Mouse (Mus musculus): ENCODE results near the gene Ntng1. TPM values are rescaled to one million over a fixed set of nuclear protein-coding genes. Genes with fewer than 3 reads are reported as not detected.
"Not testable (repeated sequence)": the region's sequence is repeated elsewhere in the genome, so short reads cannot be mapped to it uniquely, and the experiment has no call there.

Gene Ntng1
- total RNA-seq, 2 experiments from 2014 or later, result 35.8 to 39.8 TPM

- peak overlapping the region; percentile 51 for H3K4me3 ChIP-seq
- DNase-seq (ENCODE audit: low spot score in 2 of 2), result peak; percentile 65 to 73
- peak overlapping the region; percentile 87 for H3K27ac ChIP-seq
- TF ChIP-seq CTCF (conservative IDR thresholded peaks at IDR 0.05), result peak; percentile 79
Observed at GRCm38 (mm10) chr3:109782289-109782951, 361.4 kb downstream of the Ntng1 start.

GRCm38 (mm10) chr3:109781917-109782288 lies 361.9 kb downstream of the Ntng1 start:
- H3K27ac ChIP-seq, result peak overlapping the region; percentile 87
- DNase-seq (ENCODE audit: low spot score in 2 of 2), result no peak
- TF ChIP-seq CTCF (conservative IDR thresholded peaks at IDR 0.05), result no peak
- peak overlapping the region; percentile 51; the same call in 1 of the 2 replicates for H3K4me3 ChIP-seq

- no peak for TF ChIP-seq CTCF (conservative IDR thresholded peaks at IDR 0.05)
- no peak overlapping the region for H3K27ac ChIP-seq
Observed at GRCm38 (mm10) chr3:109775200-109775599, 368.6 kb downstream of the Ntng1 start.

GRCm38 (mm10) chr3:109772120-109772519 lies 371.7 kb downstream of the Ntng1 start:
- no peak for DNase-seq (ENCODE audit: low spot score in 2 of 2)
- no peak for TF ChIP-seq CTCF (conservative IDR thresholded peaks at IDR 0.05)
- H3K27ac ChIP-seq, result no peak overlapping the region
- no peak overlapping the region for H3K4me3 ChIP-seq

More at GRCm38 (mm10) chr3:109775200-109775599, 368.6 kb downstream of the Ntng1 start:
- no peak for DNase-seq (ENCODE audit: low spot score in 2 of 2)
- no peak overlapping the region for H3K4me3 ChIP-seq

GRCm38 (mm10) chr3:109766939-109767338 lies 376.9 kb downstream of the Ntng1 start:
- H3K27ac ChIP-seq, result no peak overlapping the region
- TF ChIP-seq CTCF (conservative IDR thresholded peaks at IDR 0.05), result no peak
- no peak overlapping the region for H3K4me3 ChIP-seq
- DNase-seq (ENCODE audit: low spot score in 2 of 2), result no peak

- Histone ChIP-seq H3K27ac (no peak overlapping the region), H3K4me3 (no peak overlapping the region)
- no peak for DNase-seq (ENCODE audit: low spot score in 2 of 2)
- no peak for TF ChIP-seq CTCF (conservative IDR thresholded peaks at IDR 0.05)
Observed at GRCm38 (mm10) chr3:109765608-109766007, 378.2 kb downstream of the Ntng1 start.

- no peak overlapping the region for H3K27ac ChIP-seq
- DNase-seq (ENCODE audit: low spot score in 2 of 2), result no peak
- TF ChIP-seq CTCF (conservative IDR thresholded peaks at IDR 0.05), result no peak
- H3K4me3 ChIP-seq, result no peak overlapping the region
Observed at GRCm38 (mm10) chr3:109765141-109765540, 378.7 kb downstream of the Ntng1 start.

- H3K4me3 ChIP-seq, result no peak overlapping the region
- no peak for DNase-seq (ENCODE audit: low spot score in 2 of 2)
- no peak for TF ChIP-seq CTCF (conservative IDR thresholded peaks at IDR 0.05)
- H3K27ac ChIP-seq, result no peak overlapping the region
Observed at GRCm38 (mm10) chr3:109756426-109756825, 387.4 kb downstream of the Ntng1 start.

- H3K4me3 ChIP-seq; H3K27ac ChIP-seq; DNase-seq (ENCODE audit: low spot score in 2 of 2): not testable (repeated sequence)
Observed at GRCm38 (mm10) chr3:109747593-109747992, 396.2 kb downstream of the Ntng1 start.

GRCm38 (mm10) chr3:109740466-109741102 lies 403.2 kb downstream of the Ntng1 start:
- DNase-seq (ENCODE audit: low spot score in 2 of 2), result no peak
- TF ChIP-seq CTCF (conservative IDR thresholded peaks at IDR 0.05), result no peak
- Histone ChIP-seq H3K4me3 (no peak overlapping the region), H3K27ac (no peak overlapping the region)

- peak in 1 of 2 experiments; percentile 25 for DNase-seq (ENCODE audit: low spot score in 2 of 2)
- H3K27ac ChIP-seq, result no peak overlapping the region
- TF ChIP-seq CTCF (conservative IDR thresholded peaks at IDR 0.05), result peak; percentile 84
- H3K4me3 ChIP-seq, result no peak overlapping the region
Observed at GRCm38 (mm10) chr3:109732327-109733182, 411.3 kb downstream of the Ntng1 start.

GRCm38 (mm10) chr3:109731592-109732230 lies 412.1 kb downstream of the Ntng1 start:
- no peak for TF ChIP-seq CTCF (conservative IDR thresholded peaks at IDR 0.05)
- H3K27ac ChIP-seq, result no peak overlapping the region
- no peak for DNase-seq (ENCODE audit: low spot score in 2 of 2)
- no peak overlapping the region for H3K4me3 ChIP-seq

Other genes starting within 250 kb of the Ntng1 start
- 10 to 100 TPM; 16.2 to 18.0 TPM for gene Prmt6, start 107.0 kb upstream of the Ntng1 start, total RNA-seq (2021)